Mouse (Mus musculus): ENCODE results near the gene Flywch1.
A peak's percentile ranks its signal among the peaks of the same experiment; 100 is the strongest.

GRCm38 (mm10) chr17:23802746-23803365 is 31.5 kb upstream of the Flywch1 start:
- no peak for TF ChIP-seq RCOR1 (conservative IDR thresholded peaks at IDR 0.05; ENCODE audit: low read depth, low read length)
- peak; percentile 63 for TF ChIP-seq NELFE (IDR thresholded peaks at IDR 0.05; ENCODE audit: low read depth, low read length)
- no peak for TF ChIP-seq CTCF (conservative IDR thresholded peaks at IDR 0.05 in 1 of 2, IDR thresholded peaks at IDR 0.05 in 1 of 2; ENCODE audit: low read depth in 2 of 2, low read length in 2 of 2)
- TF ChIP-seq GABPA (IDR thresholded peaks at IDR 0.05; ENCODE audit: insufficient replicate concordance, low read depth, low read length): peak; percentile 41; the same call in 1 of the 2 replicates
- no peak for TF ChIP-seq SMC3 (IDR thresholded peaks at IDR 0.05; ENCODE audit: low read depth, low read length)
- no peak for TF ChIP-seq USF1 (IDR thresholded peaks at IDR 0.05; ENCODE audit: low read depth, low read length)
- TF ChIP-seq POLR2A (IDR thresholded peaks at IDR 0.05; ENCODE audit: low read depth, low read length): peak; percentile 74
- peak; percentile 65; the same call in 1 of the 2 replicates for TF ChIP-seq POLR2AphosphoS2 (IDR thresholded peaks at IDR 0.05; ENCODE audit: low read depth, low read length)
- no peak for TF ChIP-seq E2F4 (IDR thresholded peaks at IDR 0.05; ENCODE audit: insufficient replicate concordance, low read depth, low read length)
- TF ChIP-seq HCFC1 (IDR thresholded peaks at IDR 0.05; ENCODE audit: low read depth, low read length): peak; percentile 95
- peak; percentile 56 for TF ChIP-seq TBP (conservative IDR thresholded peaks at IDR 0.05; ENCODE audit: low read depth, low read length)
- peak; percentile 53; the same call in 1 of the 2 replicates for TF ChIP-seq MAFK (IDR thresholded peaks at IDR 0.05; ENCODE audit: insufficient replicate concordance, low read length)
- peak; percentile 91 for TF ChIP-seq KAT2A (IDR thresholded peaks at IDR 0.05; ENCODE audit: insufficient replicate concordance, low read length)
- TF ChIP-seq BHLHE40 (IDR thresholded peaks at IDR 0.05; ENCODE audit: low read depth, low read length): peak; percentile 68
